Mouse (Mus musculus) liver, embryonic 16.5 days (tissue): ENCODE data around the gene Fam198b. TPM values are rescaled to one million over a fixed set of nuclear protein-coding genes. Genes with fewer than 3 reads are reported as not detected.
A peak's percentile ranks its signal among the peaks of the same experiment; 100 is the strongest.
"Not testable (repeated sequence)": the region's sequence is repeated elsewhere in the genome, so short reads cannot be mapped to it uniquely, and the experiment has no call there.

ENCODE experiments used
- ATAC-seq: fragments of 200-750 bp; cut with Nextera tagmentation; 2 replicates; pipeline ENCODE4 v1.8.0; 2017; ENCODE audit warnings: low read depth, mild to moderate bottlenecking, moderate number of reproducible peaks, moderate library complexity
- H3K27ac ChIP-seq: fragments of 300-500 bp; sonication (generic); 2 replicates; pipeline ENCODE4 v1.5.1; 2014; ENCODE audit warnings: mild to moderate bottlenecking, low read length
- H3K27me3 ChIP-seq: fragments of 300-500 bp; sonication (generic); 2 replicates; pipeline ENCODE4 v1.6.1; 2014; ENCODE audit warnings: low read depth, low read length, mixed read lengths; ENCODE audit not compliant: control insufficient read depth, insufficient read depth
- H3K36me3 ChIP-seq: fragments of 300-500 bp; sonication (generic); 2 replicates; pipeline ENCODE4 v1.6.1; 2014; ENCODE audit warnings: mild to moderate bottlenecking; ENCODE audit not compliant: control insufficient read depth, insufficient read depth
- H3K4me1 ChIP-seq: fragments of 300-500 bp; sonication (generic); 2 replicates; pipeline ENCODE4 v1.6.1; 2014; ENCODE audit warnings: low read depth, low read length, mixed read lengths; ENCODE audit not compliant: control insufficient read depth
- H3K4me2 ChIP-seq: fragments of 300-500 bp; sonication (generic); 2 replicates; pipeline ENCODE4 v1.6.1; 2014; ENCODE audit warnings: low read depth, low read length, mixed read lengths
- H3K4me3 ChIP-seq: fragments of 300-500 bp; sonication (generic); 2 replicates; pipeline ENCODE4 v1.5.1; 2014; ENCODE audit warnings: low read depth, mild to moderate bottlenecking, low read length
- H3K9ac ChIP-seq: fragments of 300-500 bp; sonication (generic); 2 replicates; pipeline ENCODE4 v1.6.1; 2014; ENCODE audit warnings: low read depth, low read length
- H3K9me3 ChIP-seq: fragments of 300-500 bp; sonication (generic); replicated peaks from 2 replicates; pipeline ENCODE4 v1.6.1; 2016; ENCODE audit warnings: low read length; ENCODE audit not compliant: control insufficient read depth
- WGBS: fragments of 180-500 bp; shearing (Covaris S2); extraction: QIAGEN DNeasy Blood & Tissue Kit; methylation state at CpG from one replicate; pipeline ENCODE4 v1.1.7; 2014; ENCODE audit not compliant: insufficient replicate concordance; 5-methylcytosine and 5-hydroxymethylcytosine counted together
- polyA plus RNA-seq: library from polyadenylated mRNA; unstranded; fragments of >200 nt; fragmentation: Nextera tagmentation; extraction: Ambion mirVana; gene quantifications from 2 replicates; pipeline ENCODE4 v1.2.1, GENCODE M21; 2015

Fam198b gene
- polyA plus RNA-seq, 1 experiment from 2014 or later: 0.83 TPM

- Histone ChIP-seq H3K9me3 (no peaks in the 10 kb centered on the region), H3K27me3 (no peaks in the 10 kb centered on the region), H3K36me3 (no peaks in the 10 kb centered on the region), H3K4me1 (no peaks in the 10 kb centered on the region), H3K4me3 (no peak overlapping the region), H3K27ac (no peak overlapping the region), H3K4me2 (no peak overlapping the region), H3K9ac (no peak overlapping the region)
- no peak for ATAC-seq
- 63% methylated on average over 2 of the region's 2 CpGs for whole genome bisulfite sequencing
Measured at GRCm38 (mm10) chr3:79953164-79953759, 68.9 kb downstream of the Fam198b start.

GRCm38 (mm10) chr3:79955262-79955661, 70.9 kb downstream of the Fam198b start:
- H3K4me3 ChIP-seq: no peak overlapping the region
- H3K36me3 ChIP-seq: no peaks in the 10 kb centered on the region
- no peak overlapping the region for H3K4me2 ChIP-seq
- ATAC-seq: no peak
- H3K27ac ChIP-seq: no peak overlapping the region
- no peaks in the 10 kb centered on the region for H3K4me1 ChIP-seq
- no peaks in the 10 kb centered on the region for H3K9me3 ChIP-seq
- H3K9ac ChIP-seq: no peak overlapping the region
- WGBS: 66% methylated on average over 3 of the region's 3 CpGs
- no peaks in the 10 kb centered on the region for H3K27me3 ChIP-seq

- ATAC-seq: no peak
Measured at GRCm38 (mm10) chr3:79956792-79957191, 72.5 kb downstream of the Fam198b start.

DNA sequence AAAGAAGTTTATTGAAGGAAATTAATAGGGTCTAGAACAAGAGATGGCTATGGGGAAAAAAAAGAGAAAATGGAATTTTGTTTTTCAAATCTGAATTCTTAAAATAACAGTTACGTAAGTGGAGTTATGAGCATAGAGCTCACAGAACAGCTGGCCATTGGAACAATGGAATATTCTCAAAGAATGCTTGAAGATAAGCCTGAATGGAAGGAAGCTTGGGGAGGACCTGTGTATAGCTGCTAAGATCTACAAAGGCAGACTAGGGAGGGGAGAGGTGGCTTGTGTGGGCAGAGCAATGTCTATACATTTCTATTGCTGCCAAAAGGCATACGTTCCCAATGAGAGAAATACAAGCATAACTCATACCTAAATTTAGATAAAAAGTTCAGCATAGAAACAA, 73.4 kb downstream of the Fam198b start:
- no peak for ATAC-seq
- H3K4me3 ChIP-seq: no peak overlapping the region
- H3K4me2 ChIP-seq: no peak overlapping the region
- H3K27me3 ChIP-seq: no peaks in the 10 kb centered on the region
- WGBS: 77% methylated on average over 2 of the region's 2 CpGs
- no peaks in the 10 kb centered on the region for H3K36me3 ChIP-seq
- H3K9me3 ChIP-seq: no peaks in the 10 kb centered on the region
- no peak overlapping the region for H3K9ac ChIP-seq
- H3K27ac ChIP-seq: no peak overlapping the region
- no peaks in the 10 kb centered on the region for H3K4me1 ChIP-seq

More at GRCm38 (mm10) chr3:79956792-79957191, 72.5 kb downstream of the Fam198b start:
- H3K27me3 ChIP-seq: no peaks in the 10 kb centered on the region
- H3K9ac ChIP-seq: no peak overlapping the region
- H3K4me1 ChIP-seq: no peaks in the 10 kb centered on the region
- H3K4me3 ChIP-seq: no peak overlapping the region
- H3K4me2 ChIP-seq: no peak overlapping the region
- no peaks in the 10 kb centered on the region for H3K36me3 ChIP-seq
- no peaks in the 10 kb centered on the region for H3K9me3 ChIP-seq
- H3K27ac ChIP-seq: no peak overlapping the region

GRCm38 (mm10) chr3:79966709-79967108, 82.4 kb downstream of the Fam198b start:
- H3K9me3 ChIP-seq: no peaks in the 10 kb centered on the region
- H3K36me3 ChIP-seq: no peaks in the 10 kb centered on the region
- peak; percentile 59 for ATAC-seq
- H3K4me1 ChIP-seq: peaks cover 10% of the 10 kb centered on the region
- H3K27me3 ChIP-seq: no peaks in the 10 kb centered on the region
- no peak overlapping the region for H3K27ac ChIP-seq
- no peak overlapping the region for H3K4me3 ChIP-seq
- no peak overlapping the region for H3K4me2 ChIP-seq
- whole genome bisulfite sequencing: 13% methylated on average over 4 of the region's 4 CpGs
- H3K9ac ChIP-seq: no peak overlapping the region

- Histone ChIP-seq H3K36me3 (no peaks in the 10 kb centered on the region), H3K9ac (no peak overlapping the region), H3K27ac (no peak overlapping the region; the same call in 1 of the 2 replicates), H3K27me3 (no peaks in the 10 kb centered on the region), H3K9me3 (no peaks in the 10 kb centered on the region), H3K4me3 (no peak overlapping the region), H3K4me2 (no peak overlapping the region), H3K4me1 (peaks cover 10% of the 10 kb centered on the region)
- 26% methylated on average over 1 of the region's 1 CpGs for WGBS
- ATAC-seq: no peak
Measured at GRCm38 (mm10) chr3:79967346-79967745, 83.0 kb downstream of the Fam198b start.

- Histone ChIP-seq H3K4me2 (no peak overlapping the region), H3K4me1 (peaks cover 10% of the 10 kb centered on the region), H3K9me3 (no peaks in the 10 kb centered on the region), H3K4me3 (no peak overlapping the region), H3K36me3 (no peaks in the 10 kb centered on the region), H3K9ac (no peak overlapping the region), H3K27me3 (no peaks in the 10 kb centered on the region), H3K27ac (no peak overlapping the region)
- 38% methylated on average over 2 of the region's 2 CpGs for WGBS
- no peak for ATAC-seq
Measured at GRCm38 (mm10) chr3:79968426-79968825, 84.1 kb downstream of the Fam198b start.

GRCm38 (mm10) chr3:79969536-79969935, 85.2 kb downstream of the Fam198b start:
- 51% methylated on average over 3 of the region's 3 CpGs for WGBS

GRCm38 (mm10) chr3:79970070-79970469, 85.7 kb downstream of the Fam198b start:
- no peak overlapping the region for H3K9ac ChIP-seq
- H3K9me3 ChIP-seq: no peaks in the 10 kb centered on the region
- H3K4me3 ChIP-seq: no peak overlapping the region
- 37% methylated on average over 2 of the region's 2 CpGs for WGBS
- no peak for ATAC-seq
- no peaks in the 10 kb centered on the region for H3K27me3 ChIP-seq
- H3K36me3 ChIP-seq: no peaks in the 10 kb centered on the region
- H3K27ac ChIP-seq: no peak overlapping the region
- peaks cover 10% of the 10 kb centered on the region for H3K4me1 ChIP-seq
- no peak overlapping the region for H3K4me2 ChIP-seq

More at GRCm38 (mm10) chr3:79969536-79969935, 85.2 kb downstream of the Fam198b start:
- not testable (repeated sequence) for H3K27ac ChIP-seq, H3K27me3 ChIP-seq, H3K4me2 ChIP-seq, H3K36me3 ChIP-seq, H3K9me3 ChIP-seq, H3K9ac ChIP-seq, H3K4me3 ChIP-seq, ATAC-seq
- H3K4me1 ChIP-seq: peaks cover 10% of the 10 kb centered on the region
